16 mouse cellular contexts compared by ENCODE assay signal in genomic region chr3:144554503-144554902, GRCm38 (mm10). TPM values are rescaled to one million over a fixed set of nuclear protein-coding genes. Genes with fewer than 3 reads are reported as not detected.
DNase-seq lines count a peak whose midpoint lies in the region; ATAC-seq lines count a peak whose summit lies in the region.
"Had no signal": no experiment of that assay in that cellular context is flagged by ENCODE, and none has a peak within 500 bp of the region (broad histone marks: within the 10 kb centered on the region; RNA-seq: fewer than 3 reads in every experiment).

No protein-coding gene starts in this region.

- no peak overlapping the region for H3K4me2 ChIP-seq in kidney, embryonic 14.5 days (replicated peaks; ENCODE audit: low read depth, low read length)
- peak overlapping the region; percentile 26; the same call in 1 of the 2 replicates for H3K4me2 ChIP-seq in forebrain, embryonic 12.5 days
- H3K4me2 ChIP-seq in intestine, embryonic 15.5 days (replicated peaks), result no peak overlapping the region
- H3K4me2 ChIP-seq: hindbrain, embryonic 15.5 days; limb, embryonic 12.5 days; lung, embryonic 15.5 days had no signal

- DNase-seq in kidney, adult 11 months, result peak; percentile 13
- DNase-seq in kidney, postnatal 36 days, result peak; percentile 48 to 76
- no peak for DNase-seq in thymus, postnatal 0 days (ENCODE audit: low spot score)
- DNase-seq in right cerebral cortex, postnatal 14 days, result no peak
- DNase-seq: cerebellum, adult 11 months; cerebellum, postnatal 36 days; heart, postnatal 10 days; thymus, postnatal 14 days had no signal

- ATAC-seq in kidney, embryonic 14.5 days (ENCODE audit: low FRiP score, low TSS enrichment), result no peak
- ATAC-seq in forebrain, embryonic 12.5 days (ENCODE audit: low FRiP score), result no peak
- peak; percentile 38; the same call in 1 of the 2 replicates for ATAC-seq in intestine, embryonic 15.5 days

- no peak overlapping the region for H3K4me3 ChIP-seq in kidney, embryonic 14.5 days (ENCODE audit: low read length)
- H3K4me3 ChIP-seq in forebrain, embryonic 12.5 days (replicated peaks), result no peak overlapping the region
- H3K4me3 ChIP-seq in intestine, embryonic 15.5 days (replicated peaks), result no peak overlapping the region
- H3K4me3 ChIP-seq: hindbrain, embryonic 15.5 days; layer of hippocampus, adult 2 months; left cerebral cortex, adult 2 months; limb, embryonic 12.5 days; lung, embryonic 15.5 days had no signal

- 66% methylated on average over 9 of the region's 9 CpGs for WGBS in kidney, embryonic 14.5 days
- WGBS in forebrain, embryonic 12.5 days, result 67% methylated on average over 9 of the region's 9 CpGs
- 68% methylated on average over 9 of the region's 9 CpGs for WGBS in intestine, embryonic 15.5 days

- H3K9me3 ChIP-seq in kidney, embryonic 14.5 days (ENCODE audit: control insufficient read depth, low read length), result no peaks in the 10 kb centered on the region
- no peaks in the 10 kb centered on the region for H3K9me3 ChIP-seq in forebrain, embryonic 12.5 days
- no peaks in the 10 kb centered on the region for H3K9me3 ChIP-seq in intestine, embryonic 15.5 days
- H3K9me3 ChIP-seq: hindbrain, embryonic 15.5 days; limb, embryonic 12.5 days; lung, embryonic 15.5 days had no signal

- H3K27ac ChIP-seq in kidney, embryonic 14.5 days (ENCODE audit: low read depth, low read length), result no peak overlapping the region
- peak overlapping the region; percentile 70 for H3K27ac ChIP-seq in forebrain, embryonic 12.5 days
- no peak overlapping the region for H3K27ac ChIP-seq in intestine, embryonic 15.5 days
- H3K27ac ChIP-seq: hindbrain, embryonic 15.5 days; layer of hippocampus, adult 2 months; left cerebral cortex, adult 2 months; limb, embryonic 12.5 days; lung, embryonic 15.5 days had no signal

- no peak overlapping the region for H3K9ac ChIP-seq in kidney, embryonic 14.5 days (ENCODE audit: low read depth, low read length)
- H3K9ac ChIP-seq in forebrain, embryonic 12.5 days, result no peak overlapping the region
- no peak overlapping the region for H3K9ac ChIP-seq in intestine, embryonic 15.5 days
- H3K9ac ChIP-seq: hindbrain, embryonic 15.5 days; limb, embryonic 12.5 days; lung, embryonic 15.5 days had no signal

- no peaks in the 10 kb centered on the region for H3K36me3 ChIP-seq in kidney, embryonic 14.5 days (ENCODE audit: control insufficient read depth, insufficient read depth, low read length)
- H3K36me3 ChIP-seq in forebrain, embryonic 12.5 days (replicated peaks), result no peaks in the 10 kb centered on the region
- H3K36me3 ChIP-seq in intestine, embryonic 15.5 days, result no peaks in the 10 kb centered on the region
- H3K36me3 ChIP-seq: hindbrain, embryonic 15.5 days; limb, embryonic 12.5 days; lung, embryonic 15.5 days had no signal

- H3K4me1 ChIP-seq in kidney, embryonic 14.5 days (ENCODE audit: control insufficient read depth, insufficient read depth, low read length), result peaks cover 13% of the 10 kb centered on the region; the same call in 1 of the 2 replicates
- peaks cover 63% of the 10 kb centered on the region for H3K4me1 ChIP-seq in forebrain, embryonic 12.5 days
- peaks cover 23% of the 10 kb centered on the region for H3K4me1 ChIP-seq in intestine, embryonic 15.5 days (replicated peaks)

- H3K27me3 ChIP-seq in kidney, embryonic 14.5 days (ENCODE audit: control insufficient read depth, insufficient read depth, low read length), result no peaks in the 10 kb centered on the region
- H3K27me3 ChIP-seq in forebrain, embryonic 12.5 days, result no peaks in the 10 kb centered on the region
- no peaks in the 10 kb centered on the region for H3K27me3 ChIP-seq in intestine, embryonic 15.5 days (replicated peaks)
- H3K27me3 ChIP-seq: hindbrain, embryonic 15.5 days; limb, embryonic 12.5 days; lung, embryonic 15.5 days had no signal

RNA-seq across cellular contexts. Expression of gene Hs2st1, which starts 15.5 kb away (rescaled TPM):
- 13.7 and 16.9 TPM in 2 replicates for polyA plus RNA-seq in kidney, embryonic 14.5 days (2014; fragmentation: Nextera tagmentation; extraction: Ambion mirVana)
- polyA plus RNA-seq in forebrain, embryonic 12.5 days (2016; fragmentation: Nextera tagmentation; extraction: Ambion mirVana), result 35.7 and 39.1 TPM in 2 replicates
- polyA plus RNA-seq in intestine, embryonic 15.5 days (2015; fragmentation: Nextera tagmentation; extraction: Ambion mirVana), result 9.4 and 10.3 TPM in 2 replicates
- 7.6 and 10.8 TPM in 2 replicates for polyA plus RNA-seq in thymus, postnatal 0 days (2015; fragmentation: Nextera tagmentation; extraction: Ambion mirVana)

RNA-seq across cellular contexts. Expression of gene Selenof, which starts 15.6 kb away (rescaled TPM):
- polyA plus RNA-seq in kidney, embryonic 14.5 days (2014; fragmentation: Nextera tagmentation; extraction: Ambion mirVana), result 515 and 688 TPM in 2 replicates
- polyA plus RNA-seq in forebrain, embryonic 12.5 days (2016; fragmentation: Nextera tagmentation; extraction: Ambion mirVana), result 467 and 480 TPM in 2 replicates
- 618 and 622 TPM in 2 replicates for polyA plus RNA-seq in intestine, embryonic 15.5 days (2015; fragmentation: Nextera tagmentation; extraction: Ambion mirVana)
- 519 and 548 TPM in 2 replicates for polyA plus RNA-seq in thymus, postnatal 0 days (2015; fragmentation: Nextera tagmentation; extraction: Ambion mirVana)

Comparison
In these comparisons a context has a peak if more than half of its experiments do, and no peak if none do; other contexts are left out.
1. DNase-seq: peak in kidney, adult 11 months (single experiment) and kidney, postnatal 36 days (2 of 2); none in thymus, postnatal 0 days (single experiment) and right cerebral cortex, postnatal 14 days (single experiment).